10 mouse cellular contexts compared by ENCODE assay signal in genomic region chrX:6448001-6448400, GRCm38 (mm10). TPM values are rescaled to one million over a fixed set of nuclear protein-coding genes. Genes with fewer than 3 reads are reported as not detected.
DNase-seq lines count a peak whose midpoint lies in the region; ATAC-seq lines count a peak whose summit lies in the region.
"Had no signal": no experiment of that assay in that cellular context is flagged by ENCODE, and none has a peak within 500 bp of the region (broad histone marks: within the 10 kb centered on the region; RNA-seq: fewer than 3 reads in every experiment).

No protein-coding gene starts in this region.

- H3K4me3 ChIP-seq in forebrain, embryonic 16.5 days (replicated peaks; ENCODE audit: low read length): no peak overlapping the region
- H3K4me3 ChIP-seq in forebrain, embryonic 11.5 days (ENCODE audit: low read depth, low read length): no peak overlapping the region
- H3K4me3 ChIP-seq in midbrain, embryonic 13.5 days (replicated peaks): no peak overlapping the region
- H3K4me3 ChIP-seq: limb, embryonic 10.5 days; megakaryocyte, embryonic 14.5 days had no signal

- H3K9ac ChIP-seq in forebrain, embryonic 16.5 days (replicated peaks; ENCODE audit: low read depth, low read length): no peak overlapping the region
- H3K9ac ChIP-seq in forebrain, embryonic 11.5 days (ENCODE audit: low read length): no peak overlapping the region
- H3K9ac ChIP-seq in midbrain, embryonic 13.5 days (replicated peaks): no peak overlapping the region

- peak; percentile 68 for ATAC-seq in forebrain, embryonic 16.5 days
- no peak for ATAC-seq in forebrain, embryonic 11.5 days (replicated peaks; ENCODE audit: low FRiP score)
- no peak for ATAC-seq in midbrain, embryonic 13.5 days

- H3K36me3 ChIP-seq in forebrain, embryonic 16.5 days (ENCODE audit: control insufficient read depth, insufficient read depth): no peaks in the 10 kb centered on the region
- H3K36me3 ChIP-seq in forebrain, embryonic 11.5 days (ENCODE audit: control insufficient read depth, insufficient read depth, low read length): no peaks in the 10 kb centered on the region
- no peaks in the 10 kb centered on the region for H3K36me3 ChIP-seq in midbrain, embryonic 13.5 days
- H3K36me3 ChIP-seq: limb, embryonic 10.5 days had no signal

- WGBS in forebrain, embryonic 16.5 days: 40% methylated on average over 4 of the region's 4 CpGs
- 62% methylated on average over 4 of the region's 4 CpGs for WGBS in forebrain, embryonic 11.5 days
- WGBS in midbrain, embryonic 13.5 days: 70% methylated on average over 4 of the region's 4 CpGs

- H3K4me2 ChIP-seq in forebrain, embryonic 16.5 days (ENCODE audit: low read length): no peak overlapping the region
- no peak overlapping the region for H3K4me2 ChIP-seq in forebrain, embryonic 11.5 days (ENCODE audit: low read depth, low read length, severe bottlenecking)
- H3K4me2 ChIP-seq in midbrain, embryonic 13.5 days (replicated peaks): no peak overlapping the region

- no peaks in the 10 kb centered on the region for H3K4me1 ChIP-seq in forebrain, embryonic 16.5 days (replicated peaks; ENCODE audit: control insufficient read depth, insufficient read depth, low read length)
- no peaks in the 10 kb centered on the region for H3K4me1 ChIP-seq in forebrain, embryonic 11.5 days (replicated peaks; ENCODE audit: control insufficient read depth, insufficient read depth, low read length)
- no peaks in the 10 kb centered on the region for H3K4me1 ChIP-seq in midbrain, embryonic 13.5 days (replicated peaks)

- H3K27me3 ChIP-seq in forebrain, embryonic 16.5 days (replicated peaks; ENCODE audit: control insufficient read depth, insufficient read depth, low read length): no peaks in the 10 kb centered on the region
- no peaks in the 10 kb centered on the region for H3K27me3 ChIP-seq in forebrain, embryonic 11.5 days (ENCODE audit: control insufficient read depth, insufficient read depth, low read length)
- no peaks in the 10 kb centered on the region for H3K27me3 ChIP-seq in midbrain, embryonic 13.5 days

- H3K9me3 ChIP-seq in forebrain, embryonic 16.5 days (ENCODE audit: control insufficient read depth, low read length): no peaks in the 10 kb centered on the region
- no peaks in the 10 kb centered on the region for H3K9me3 ChIP-seq in forebrain, embryonic 11.5 days (ENCODE audit: control insufficient read depth, low read length)
- no peaks in the 10 kb centered on the region for H3K9me3 ChIP-seq in midbrain, embryonic 13.5 days
- H3K9me3 ChIP-seq: limb, embryonic 10.5 days; megakaryocyte, embryonic 14.5 days had no signal

- H3K27ac ChIP-seq in forebrain, embryonic 16.5 days (ENCODE audit: low read length): no peak overlapping the region
- no peak overlapping the region for H3K27ac ChIP-seq in forebrain, embryonic 11.5 days (ENCODE audit: low read depth, low read length)
- H3K27ac ChIP-seq in midbrain, embryonic 13.5 days: no peak overlapping the region
- H3K27ac ChIP-seq: limb, embryonic 10.5 days had no signal

- DNase-seq in forebrain, embryonic 11.5 days (ENCODE audit: low spot score): no peak
- DNase-seq in urinary bladder, postnatal 14 days (ENCODE audit: low spot score): peak; percentile 7
- no peak for DNase-seq in urinary bladder, postnatal 10 days (ENCODE audit: low spot score)
- peak; percentile 10 to 14 for DNase-seq in kidney, postnatal 4 days
- no peak for DNase-seq in thymus, postnatal 4 days
- no peak for DNase-seq in spleen, adult 18-20 months

RNA-seq across cellular contexts. Expression of gene Shroom4, which starts 48.3 kb away (rescaled TPM):
- polyA plus RNA-seq in forebrain, embryonic 16.5 days (2015; fragmentation: Nextera tagmentation; extraction: Ambion mirVana): 1.1 and 1.6 TPM in 2 replicates
- polyA plus RNA-seq in forebrain, embryonic 11.5 days (2014; fragmentation: Nextera tagmentation; extraction: Ambion mirVana): 5.4 and 6.0 TPM in 2 replicates
- 1.6 and 1.9 TPM in 2 replicates for polyA plus RNA-seq in midbrain, embryonic 13.5 days (2015; fragmentation: Nextera tagmentation; extraction: Ambion mirVana)

Comparison
In these comparisons a context has a peak if more than half of its experiments do, and no peak if none do; other contexts are left out.
1. DNase-seq: peak in urinary bladder, postnatal 14 days (single experiment) and kidney, postnatal 4 days (2 of 2); none in forebrain, embryonic 11.5 days (single experiment), urinary bladder, postnatal 10 days (single experiment), thymus, postnatal 4 days (single experiment) and spleen, adult 18-20 months (0 of 2).